Mouse (Mus musculus): ENCODE measurements at regions not wholly inside any gene's neighbourhood (a gene's known extent, or its start where the extent isn't known, plus 50 kb on each side); places are given as distances from the start of the nearest gene placed in this dataset.

GRCm38 (mm10) chr15:61327925-61328324 lies 405.1 kb upstream of the A1bg start:
- TF ChIP-seq GATA1 (IDR thresholded peaks at IDR 0.05; ENCODE audit: borderline replicate concordance, low read length) (no peak), FLI1 (IDR thresholded peaks at IDR 0.05; ENCODE audit: low read length) (no peak)

Measured in megakaryocyte, embryonic 14.5 days (primary cell).